Mouse (Mus musculus) c-Kit-positive CD71-positive TER-119-negative erythroid progenitor cells, embryonic 14.5 days (primary cell): ENCODE data around the gene Apeh.

Experiments used
- DNase-seq: peaks from one replicate; pipeline ENCODE4 v3.0.0-alpha.2; 2013; ENCODE audit warnings: low read depth

Apeh gene

DNA sequence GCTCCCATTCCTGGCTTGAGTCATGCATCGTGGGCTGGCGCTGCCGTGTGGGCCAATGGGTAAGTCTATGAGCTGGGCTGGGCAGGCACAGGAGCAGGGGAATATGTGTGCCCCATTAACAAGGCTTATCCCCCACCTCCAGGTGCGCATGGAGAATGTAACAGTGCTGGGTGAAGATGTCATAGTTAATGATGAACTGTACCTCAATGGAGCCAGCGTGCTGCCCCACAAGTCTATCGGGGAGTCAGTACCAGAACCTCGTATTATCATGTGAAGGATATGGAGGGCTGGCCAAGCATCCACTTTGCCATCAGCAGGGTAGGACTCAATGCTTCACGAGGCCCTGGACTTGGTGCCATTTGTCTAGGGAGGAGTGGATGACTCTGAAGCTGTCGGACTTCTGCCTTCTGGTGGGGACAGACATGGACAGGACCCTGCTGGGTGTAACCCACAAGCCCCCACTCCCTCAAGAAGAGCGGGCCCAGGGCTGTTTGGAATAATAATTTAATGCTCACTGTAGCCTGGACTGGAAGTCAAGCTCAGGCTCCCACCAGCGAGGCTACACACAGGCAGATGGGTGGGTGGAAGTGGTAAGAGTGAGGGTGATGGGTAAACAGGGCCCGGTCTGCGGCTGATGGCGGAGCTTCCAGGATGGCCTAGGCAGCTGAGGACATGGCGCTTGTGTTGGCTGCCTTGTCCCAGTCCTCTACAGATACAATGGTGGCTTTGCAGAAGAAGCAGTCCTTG lies 43.0 kb downstream of the Apeh start:
- DNase-seq = no peak

GRCm38 (mm10) chr9:108049561-108050251 lies 44.7 kb downstream of the Apeh start:
- no peak for DNase-seq

DNA sequence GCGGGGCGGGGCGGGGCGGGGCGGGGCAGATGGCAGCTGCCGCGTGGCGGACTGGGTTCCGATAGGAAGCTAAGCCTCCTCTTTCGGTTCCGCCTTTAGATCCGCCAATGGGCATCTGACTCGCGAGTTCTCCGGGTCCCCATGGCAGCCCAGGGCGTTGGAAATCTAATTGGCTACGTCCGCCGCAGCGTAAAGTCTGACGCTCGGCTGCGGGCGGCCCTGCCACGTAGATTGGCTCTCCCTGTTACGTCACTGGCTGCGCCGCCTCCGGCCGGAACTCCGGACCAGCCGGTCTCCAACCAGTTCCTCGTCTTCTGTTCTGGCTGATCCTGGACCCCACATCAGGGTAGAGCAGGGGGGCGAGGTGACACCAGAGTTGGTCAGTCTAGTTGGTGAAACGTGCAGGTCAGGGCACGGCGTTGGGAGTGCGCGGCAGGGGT lies 45.4 kb downstream of the Apeh start, which contains the start of gene Gmppb:
Gene Gmppb, plus strand, starts transcription at position 227 of the 440 bp plus-strand sequence.
- DNase-seq = peak; percentile 96

GRCm38 (mm10) chr9:108048566-108048955 lies 45.8 kb downstream of the Apeh start:
- no peak for DNase-seq

GRCm38 (mm10) chr9:108047601-108048565 lies 46.5 kb downstream of the Apeh start:
- DNase-seq = peak; percentile 57

- no peak for DNase-seq
Observed at GRCm38 (mm10) chr9:108046582-108046981, 47.8 kb downstream of the Apeh start.

DNA sequence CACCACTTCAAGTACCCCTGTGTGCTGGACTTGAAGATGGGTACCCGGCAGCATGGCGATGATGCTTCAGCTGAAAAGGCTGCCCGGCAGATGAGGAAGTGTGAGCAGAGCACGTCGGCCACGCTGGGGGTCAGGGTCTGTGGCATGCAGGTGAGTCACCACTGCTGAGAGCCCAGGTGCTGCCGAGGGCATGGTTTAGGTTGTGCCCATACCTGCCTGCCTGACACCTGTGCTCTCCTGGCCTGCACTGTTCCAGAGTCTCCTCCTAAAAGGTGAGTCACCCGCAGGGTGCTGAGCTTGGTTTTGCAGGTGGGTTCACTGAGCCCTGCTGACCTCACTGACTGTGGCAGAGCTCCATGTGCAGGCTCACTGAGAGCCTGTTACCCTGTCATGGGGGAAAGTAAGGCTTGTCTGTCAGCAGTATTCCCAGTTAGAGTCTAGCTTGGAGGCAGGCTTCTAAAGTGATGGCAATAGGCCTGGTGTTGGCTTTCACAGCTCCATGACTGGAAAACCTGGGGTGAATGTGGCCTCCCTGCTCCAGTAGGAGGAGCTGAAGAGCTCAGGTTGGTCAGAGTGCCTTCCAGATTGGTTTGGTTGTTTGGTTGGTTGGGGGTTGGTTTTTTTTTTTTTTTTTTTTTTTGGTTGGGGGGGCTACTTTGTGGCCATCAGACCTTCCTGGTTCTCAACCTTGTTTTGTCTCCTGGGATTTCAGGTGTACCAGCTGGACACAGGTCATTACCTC lies 49.5 kb downstream of the Apeh start:
- no peak for DNase-seq
